Mouse (Mus musculus) embryonic facial prominence, embryonic 13.5 days (tissue): ENCODE data around the gene Adcy4. TPM values are rescaled to one million over a fixed set of nuclear protein-coding genes. Genes with fewer than 3 reads are reported as not detected.
"Not testable (repeated sequence)": the region's sequence is repeated elsewhere in the genome, so short reads cannot be mapped to it uniquely, and the experiment has no call there.

Source experiments
- ATAC-seq: fragments of 200-750 bp; cut with Nextera tagmentation; 2 replicates; pipeline ENCODE4 v1.8.0; 2017; ENCODE audit warnings: low read depth; ENCODE audit not compliant: insufficient number of reproducible peaks, insufficient read depth, low FRiP score, low TSS enrichment
- H3K27ac ChIP-seq: fragments of 300-500 bp; sonication (generic); 2 replicates; pipeline ENCODE4 v1.5.1; 2015; ENCODE audit warnings: moderate library complexity, mild to moderate bottlenecking, inconsistent platforms
- H3K27me3 ChIP-seq: fragments of 300-500 bp; sonication (generic); 2 replicates; pipeline ENCODE4 v1.6.1; 2015; ENCODE audit warnings: mild to moderate bottlenecking, inconsistent platforms
- H3K36me3 ChIP-seq: fragments of 300-500 bp; sonication (generic); 2 replicates; pipeline ENCODE4 v1.6.1; 2015; ENCODE audit warnings: mild to moderate bottlenecking, inconsistent platforms
- H3K4me1 ChIP-seq: fragments of 300-500 bp; sonication (generic); 2 replicates; pipeline ENCODE4 v1.6.1; 2015; ENCODE audit warnings: inconsistent platforms
- H3K4me2 ChIP-seq: fragments of 300-500 bp; sonication (generic); 2 replicates; pipeline ENCODE4 v1.6.1; 2015; ENCODE audit warnings: moderate library complexity, mild to moderate bottlenecking, inconsistent platforms
- H3K4me3 ChIP-seq: fragments of 300-500 bp; sonication (generic); 2 replicates; pipeline ENCODE4 v1.5.1; 2015; ENCODE audit warnings: mild to moderate bottlenecking, inconsistent platforms
- H3K9ac ChIP-seq: fragments of 300-500 bp; sonication (generic); 2 replicates; pipeline ENCODE4 v1.6.1; 2015; ENCODE audit warnings: mild to moderate bottlenecking, inconsistent platforms
- H3K9me3 ChIP-seq: fragments of 300-500 bp; sonication (generic); 2 replicates; pipeline ENCODE4 v1.6.1; 2016; ENCODE audit warnings: inconsistent platforms
- WGBS: fragments of 180-500 bp; shearing (Covaris S2); methylation state at CpG from one replicate; pipeline ENCODE4 v1.1.7; 2015; ENCODE audit warnings: mixed read lengths; 5-methylcytosine and 5-hydroxymethylcytosine counted together
- polyA plus RNA-seq: library from polyadenylated mRNA; unstranded; fragments of >200 nt; fragmentation: Nextera tagmentation; extraction: Ambion mirVana; gene quantifications from 2 replicates; pipeline ENCODE4 v1.2.1, GENCODE M21; 2015

The Adcy4 gene
- polyA plus RNA-seq, 1 experiment from 2014 or later, result 20.2 TPM

GRCm38 (mm10) chr14:55769087-55769703, 14.7 kb downstream of the Adcy4 start:
- peaks cover 61% of the 10 kb centered on the region for H3K27me3 ChIP-seq
- H3K4me3 ChIP-seq, result no peak overlapping the region
- 78% methylated on average over 16 of the region's 16 CpGs for WGBS
- H3K27ac ChIP-seq, result no peak overlapping the region
- ATAC-seq, result no peak
- H3K9ac ChIP-seq, result no peak overlapping the region
- no peaks in the 10 kb centered on the region for H3K9me3 ChIP-seq
- peaks cover 5% of the 10 kb centered on the region; the same call in 1 of the 2 replicates for H3K4me1 ChIP-seq
- H3K4me2 ChIP-seq, result no peak overlapping the region
- peaks cover 5% of the 10 kb centered on the region; the same call in 1 of the 2 replicates for H3K36me3 ChIP-seq

GRCm38 (mm10) chr14:55768555-55768954, 15.3 kb downstream of the Adcy4 start:
- Histone ChIP-seq H3K27me3 (peaks cover 66% of the 10 kb centered on the region), H3K4me3 (no peak overlapping the region), H3K4me2 (peak overlapping the region; percentile 85; the same call in 1 of the 2 replicates), H3K27ac (no peak overlapping the region), H3K9me3 (no peaks in the 10 kb centered on the region), H3K9ac (no peak overlapping the region), H3K36me3 (peaks cover 5% of the 10 kb centered on the region; the same call in 1 of the 2 replicates), H3K4me1 (peaks cover 5% of the 10 kb centered on the region; the same call in 1 of the 2 replicates)
- 84% methylated on average over 6 of the region's 6 CpGs for WGBS
- no peak for ATAC-seq

GRCm38 (mm10) chr14:55767519-55768414, 16.1 kb downstream of the Adcy4 start:
- Histone ChIP-seq H3K36me3 (peaks cover 5% of the 10 kb centered on the region; the same call in 1 of the 2 replicates), H3K27me3 (peaks cover 70% of the 10 kb centered on the region), H3K27ac (no peak overlapping the region), H3K9me3 (no peaks in the 10 kb centered on the region), H3K4me1 (peaks cover 11% of the 10 kb centered on the region), H3K9ac (peak overlapping the region; percentile 77), H3K4me3 (peak overlapping the region; percentile 46), H3K4me2 (peak overlapping the region; percentile 85)
- WGBS, result 10% methylated on average over 52 of the region's 52 CpGs
- ATAC-seq, result peak; percentile 44

GRCm38 (mm10) chr14:55765696-55766095, 18.2 kb downstream of the Adcy4 start, which contains the start of gene Ltb4r1:
Gene Ltb4r1, plus strand, starts transcription at chr14:55765962.
- no peaks in the 10 kb centered on the region for H3K9me3 ChIP-seq
- peaks cover 5% of the 10 kb centered on the region; the same call in 1 of the 2 replicates for H3K36me3 ChIP-seq
- peaks cover 89% of the 10 kb centered on the region for H3K27me3 ChIP-seq
- H3K27ac ChIP-seq, result no peak within 1 kb of the TSS
- no peak within 1 kb of the TSS for H3K9ac ChIP-seq
- no peak within 1 kb of the TSS for H3K4me2 ChIP-seq
- H3K4me1 ChIP-seq, result peaks cover 22% of the 10 kb centered on the region
- WGBS, result 64% methylated on average over 4 of the region's 4 CpGs
- ATAC-seq, result no peak
- H3K4me3 ChIP-seq, result no peak within 1 kb of the TSS

GRCm38 (mm10) chr14:55763166-55763565, 20.7 kb downstream of the Adcy4 start:
- peaks cover 24% of the 10 kb centered on the region for H3K4me1 ChIP-seq

GRCm38 (mm10) chr14:55762001-55762821, 21.7 kb downstream of the Adcy4 start:
- Histone ChIP-seq H3K27ac (peak overlapping the region; percentile 30), H3K36me3 (no peaks in the 10 kb centered on the region), H3K9me3 (no peaks in the 10 kb centered on the region), H3K4me3 (peak overlapping the region; percentile 58), H3K27me3 (peaks cover 65% of the 10 kb centered on the region), H3K4me2 (peak overlapping the region; percentile 93), H3K9ac (peak overlapping the region; percentile 79), H3K4me1 (peaks cover 21% of the 10 kb centered on the region)
- ATAC-seq, result peak; percentile 54
- under 1% methylated on average over 77 of the region's 77 CpGs for WGBS

More at GRCm38 (mm10) chr14:55763166-55763565, 20.7 kb downstream of the Adcy4 start:
- Histone ChIP-seq H3K9ac (peak overlapping the region; percentile 79), H3K27ac (no peak overlapping the region), H3K4me3 (peak overlapping the region; percentile 58; the same call in 1 of the 2 replicates), H3K27me3 (peaks cover 74% of the 10 kb centered on the region), H3K9me3 (no peaks in the 10 kb centered on the region), H3K36me3 (no peaks in the 10 kb centered on the region), H3K4me2 (peak overlapping the region; percentile 93)
- ATAC-seq, result no peak
- 59% methylated on average over 7 of the region's 7 CpGs for WGBS

- peaks cover 56% of the 10 kb centered on the region for H3K27me3 ChIP-seq
- H3K27ac ChIP-seq, result peak within 1 kb of the TSS; percentile 30
- H3K36me3 ChIP-seq, result peaks cover 8% of the 10 kb centered on the region
- H3K4me1 ChIP-seq, result peaks cover 21% of the 10 kb centered on the region
- 74% methylated on average over 6 of the region's 6 CpGs for WGBS
- ATAC-seq, result no peak
- H3K9ac ChIP-seq, result peak within 1 kb of the TSS; percentile 79
- peak within 1 kb of the TSS; percentile 58 for H3K4me3 ChIP-seq
- peak within 1 kb of the TSS; percentile 93 for H3K4me2 ChIP-seq
- no peaks in the 10 kb centered on the region for H3K9me3 ChIP-seq
Observed at GRCm38 (mm10) chr14:55761163-55761562, 22.7 kb downstream of the Adcy4 start, which contains the start of gene Ltb4r2. Gene Ltb4r2, plus strand, starts transcription at chr14:55761428.

- ATAC-seq, H3K9me3 ChIP-seq, H3K27ac ChIP-seq: not testable (repeated sequence)
- 0% methylated on average over 6 of the region's 6 CpGs for WGBS
- Histone ChIP-seq H3K4me3 (peak overlapping the region; percentile 20), H3K36me3 (peaks cover 18% of the 10 kb centered on the region), H3K4me2 (peak overlapping the region; percentile 52), H3K27me3 (peaks cover 47% of the 10 kb centered on the region), H3K4me1 (peaks cover 21% of the 10 kb centered on the region), H3K9ac (0 out of 2 replicates have a peak overlapping the region, but pooled peaks have one; percentile 47)
Observed at GRCm38 (mm10) chr14:55760156-55760555, 23.7 kb downstream of the Adcy4 start.

GRCm38 (mm10) chr14:55758363-55758784, 25.5 kb downstream of the Adcy4 start, which contains the start of gene Cideb:
Gene Cideb, minus strand, starts transcription at chr14:55758458.
- H3K9me3 ChIP-seq, result no peaks in the 10 kb centered on the region
- H3K4me3 ChIP-seq, result no peak within 1 kb of the TSS
- no peak for ATAC-seq
- no peak within 1 kb of the TSS for H3K27ac ChIP-seq
- WGBS, result 21% methylated on average over 8 of the region's 8 CpGs
- H3K4me1 ChIP-seq, result peaks cover 21% of the 10 kb centered on the region
- no peak within 1 kb of the TSS; the same call in 1 of the 2 replicates for H3K9ac ChIP-seq
- H3K27me3 ChIP-seq, result peaks cover 29% of the 10 kb centered on the region
- peak within 1 kb of the TSS; percentile 42 for H3K4me2 ChIP-seq
- H3K36me3 ChIP-seq, result peaks cover 36% of the 10 kb centered on the region

GRCm38 (mm10) chr14:55757566-55757965, 26.3 kb downstream of the Adcy4 start:
- H3K4me1 ChIP-seq, result peaks cover 13% of the 10 kb centered on the region
- H3K4me3 ChIP-seq, result no peak overlapping the region
- ATAC-seq, result no peak
- peaks cover 44% of the 10 kb centered on the region for H3K36me3 ChIP-seq
- WGBS, result 83% methylated on average over 6 of the region's 6 CpGs
- peaks cover 21% of the 10 kb centered on the region for H3K27me3 ChIP-seq
- H3K9me3 ChIP-seq, result no peaks in the 10 kb centered on the region
- no peak overlapping the region for H3K4me2 ChIP-seq
- no peak overlapping the region; the same call in 1 of the 2 replicates for H3K9ac ChIP-seq
- no peak overlapping the region for H3K27ac ChIP-seq
